Comparison of ENCODE assay signal across 8 mouse cellular contexts in the genomic region with DNA sequence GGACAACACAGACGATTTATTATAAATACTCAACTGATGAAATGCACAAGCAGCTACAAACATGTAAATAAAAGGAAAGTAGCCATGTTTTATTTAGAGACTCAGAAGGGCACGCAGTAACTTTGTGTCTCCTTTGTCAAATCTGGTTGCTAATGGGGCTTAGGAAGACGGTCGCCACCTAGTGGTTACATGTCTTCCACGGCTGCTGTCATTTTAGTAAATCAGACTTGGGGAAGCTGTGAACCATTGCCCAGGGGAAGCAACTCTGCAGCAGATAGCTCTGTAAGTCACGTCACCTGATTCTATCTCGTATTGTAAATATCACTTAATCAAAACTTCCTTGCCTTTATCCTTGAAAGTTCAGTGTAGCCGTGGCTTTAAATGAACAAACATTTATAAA. TPM values are rescaled to one million over a fixed set of nuclear protein-coding genes. Genes with fewer than 3 reads are reported as not detected.
DNase-seq lines count a peak whose midpoint lies in the region; ATAC-seq and TF ChIP-seq lines count a peak whose summit lies in the region.

No protein-coding gene starts in this region.

- no peaks in the 10 kb centered on the region for H3K36me3 ChIP-seq in kidney, embryonic 16.5 days (ENCODE audit: insufficient read depth, low read length)
- no peaks in the 10 kb centered on the region for H3K36me3 ChIP-seq in midbrain, embryonic 11.5 days (ENCODE audit: control insufficient read depth, insufficient read depth, low read length)
- no peaks in the 10 kb centered on the region for H3K36me3 ChIP-seq in splenic B cell, adult 2 months (ENCODE audit: control insufficient read depth, insufficient read depth, low read length, poor library complexity, severe bottlenecking)

- intact Hi-C loops in heart, postnatal 10 days (cut with DNase I): loop anchor here (5.0 to 10.0 kb wide), 3 partner anchors 180 to 677 kb away; no protein-coding TSS in a partner anchor

- TF ChIP-seq POLR2A in cortical plate, adult 2 months (IDR thresholded peaks at IDR 0.05; ENCODE audit: extremely low read depth, insufficient read depth, low read length): no peak

- H3K4me1 ChIP-seq in kidney, embryonic 16.5 days (ENCODE audit: insufficient read depth, low read length): no peaks in the 10 kb centered on the region
- no peaks in the 10 kb centered on the region; the same call in 1 of the 2 replicates for H3K4me1 ChIP-seq in cortical plate, adult 2 months (ENCODE audit: control insufficient read depth, insufficient read depth, low read length)
- no peaks in the 10 kb centered on the region for H3K4me1 ChIP-seq in midbrain, embryonic 11.5 days (ENCODE audit: control insufficient read depth, insufficient read depth, low read length)

- ATAC-seq in kidney, embryonic 16.5 days (ENCODE audit: low FRiP score, low TSS enrichment): no peak
- 0 out of 2 replicates have a peak, but pooled peaks have one; percentile 52 for ATAC-seq in midbrain, embryonic 11.5 days (ENCODE audit: low FRiP score)

- TF ChIP-seq CTCF in cortical plate, adult 2 months (IDR thresholded peaks at IDR 0.05; ENCODE audit: extremely low read depth, insufficient read depth, low read length): peak; percentile 70

- 13% methylated on average over 8 of the region's 8 CpGs for WGBS in kidney, embryonic 16.5 days
- WGBS in midbrain, embryonic 11.5 days: 14% methylated on average over 8 of the region's 8 CpGs

- no peak overlapping the region for H3K9ac ChIP-seq in kidney, embryonic 16.5 days (replicated peaks; ENCODE audit: low read length)
- H3K9ac ChIP-seq in midbrain, embryonic 11.5 days (ENCODE audit: low read length): no peak overlapping the region

- no peak overlapping the region for H3K4me3 ChIP-seq in kidney, embryonic 16.5 days (ENCODE audit: low read length)
- no peak overlapping the region for H3K4me3 ChIP-seq in cortical plate, adult 2 months (ENCODE audit: insufficient read depth, low read length)
- no peak overlapping the region for H3K4me3 ChIP-seq in midbrain, embryonic 11.5 days (ENCODE audit: low read depth, low read length)

- H3K9me3 ChIP-seq in kidney, embryonic 16.5 days (ENCODE audit: low read length): no peaks in the 10 kb centered on the region
- H3K9me3 ChIP-seq in midbrain, embryonic 11.5 days (ENCODE audit: control insufficient read depth, low read length): no peaks in the 10 kb centered on the region

- H3K4me2 ChIP-seq in kidney, embryonic 16.5 days (replicated peaks; ENCODE audit: low read depth, low read length): no peak overlapping the region
- H3K4me2 ChIP-seq in midbrain, embryonic 11.5 days: no peak overlapping the region

- DNase-seq in kidney, adult 11 months: peak; percentile 45
- DNase-seq in NIH3T3 (ENCODE audit: low read depth): peak; percentile 91
- DNase-seq in heart, postnatal 10 days: peak; percentile 49 to 75
- DNase-seq in layer of hippocampus, postnatal 10 days (ENCODE audit: low spot score in 2 of 2): peak; percentile 62 to 72
- peak; percentile 91 for DNase-seq in midbrain, embryonic 11.5 days (ENCODE audit: low spot score, missing footprints)
- DNase-seq in splenic B cell, adult 2 months (ENCODE audit: low read depth, low spot score): peak; percentile 90

- no peak overlapping the region for H3K27ac ChIP-seq in kidney, embryonic 16.5 days (ENCODE audit: low read length)
- no peak overlapping the region for H3K27ac ChIP-seq in cortical plate, adult 2 months (ENCODE audit: insufficient read depth, low read length)
- H3K27ac ChIP-seq in midbrain, embryonic 11.5 days (ENCODE audit: low read depth, low read length): no peak overlapping the region

- H3K27me3 ChIP-seq in kidney, embryonic 16.5 days (ENCODE audit: insufficient read depth, low read length): no peaks in the 10 kb centered on the region
- H3K27me3 ChIP-seq in midbrain, embryonic 11.5 days (ENCODE audit: control insufficient read depth, insufficient read depth, low read length): no peaks in the 10 kb centered on the region
- H3K27me3 ChIP-seq in splenic B cell, adult 2 months (ENCODE audit: control insufficient read depth, insufficient read depth, low read length, poor library complexity, severe bottlenecking): no peaks in the 10 kb centered on the region

RNA-seq across cellular contexts. Expression of a gene that starts 7.9 kb away (rescaled TPM):
- polyA plus RNA-seq in kidney, embryonic 16.5 days (2015; fragmentation: Nextera tagmentation; extraction: Ambion mirVana): 65.9 and 66.9 TPM in 2 replicates
- 31.7 and 31.8 TPM in 2 replicates for polyA plus RNA-seq in cortical plate, adult 2 months (2012; rRNA removed)
- total RNA-seq in heart, postnatal 10 days (2021): 10 to 100 TPM; 24.4 to 25.2 TPM
- total RNA-seq in layer of hippocampus, postnatal 10 days (2021): 10 to 100 TPM; 40.6 to 46.4 TPM
- polyA plus RNA-seq in midbrain, embryonic 11.5 days (2014; fragmentation: Nextera tagmentation; extraction: Ambion mirVana): 101 and 105 TPM in 2 replicates
